Mouse (Mus musculus): ENCODE measurements around the gene Asf1a. TPM values are rescaled to one million over a fixed set of nuclear protein-coding genes. Genes with fewer than 3 reads are reported as not detected.

Gene Asf1a
- 43.9 and 48.3 TPM in 2 replicates for polyA plus RNA-seq (2012; rRNA removed)

DNA sequence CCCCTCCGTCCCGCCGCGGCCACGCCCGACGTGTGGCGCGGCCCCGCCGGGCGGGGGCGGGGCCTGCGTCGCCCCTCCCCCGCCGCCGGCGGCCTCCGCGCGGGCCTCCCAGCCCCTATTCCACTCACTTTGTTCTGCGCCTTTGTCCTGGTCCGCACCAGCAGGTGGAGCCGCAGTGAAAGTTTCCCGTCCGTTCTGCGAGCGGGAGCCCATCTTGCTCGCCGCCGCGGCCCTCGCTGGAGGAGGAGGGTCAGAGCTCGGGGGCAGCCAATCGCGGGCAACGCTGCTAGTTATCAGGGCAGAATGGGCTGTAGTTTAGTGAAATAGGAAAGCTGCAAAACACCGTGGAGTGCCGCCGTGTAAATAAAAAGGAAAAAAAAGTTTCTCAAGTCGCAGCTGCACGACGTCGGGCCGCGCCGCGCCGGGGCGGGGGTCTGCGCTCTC lies at the start of gene Asf1a:
Gene Asf1a (plus strand): TSS at position 81 of the 444 bp plus-strand sequence.

DNA sequence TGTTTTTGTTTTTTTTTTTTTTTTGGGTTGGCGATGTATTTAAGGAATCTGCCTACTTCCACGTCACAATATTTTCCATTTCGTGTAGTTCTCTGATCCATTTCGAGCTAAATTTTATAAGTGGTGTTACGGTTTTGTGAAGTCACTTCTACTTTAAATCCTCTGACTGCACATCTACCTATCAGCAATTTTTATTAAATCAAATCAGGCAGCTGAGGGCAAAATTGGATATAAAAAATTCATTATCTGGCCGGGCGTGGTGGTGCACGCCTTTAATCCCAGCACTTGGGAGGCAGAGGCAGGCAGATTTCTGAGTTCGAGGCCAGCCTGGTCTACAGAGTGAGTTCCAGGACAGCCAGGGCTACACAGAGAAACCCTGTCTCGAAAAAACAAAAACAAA lies 33.8 kb downstream of the Asf1a start, which contains the start of gene Mcm9:
Gene Mcm9 (minus strand): TSS at position 101 of the 400 bp plus-strand sequence.

Other genes starting within 250 kb of the Asf1a start
- 1.5 TPM in 2 replicates for gene Cep85l, start 216.8 kb upstream of the Asf1a start, polyA plus RNA-seq (2012; rRNA removed)
- gene Mcm9, start 33.7 kb downstream of the Asf1a start, polyA plus RNA-seq (2012; rRNA removed): 2.7 and 2.8 TPM in 2 replicates
- 0.14 and 0.28 TPM in 2 replicates for gene Fam184a, start 154.4 kb downstream of the Asf1a start, polyA plus RNA-seq (2012; rRNA removed)